Mouse (Mus musculus) heart, adult 11 months (tissue): ENCODE results near the gene Espn.

Source experiments
- DNase-seq: peaks from one replicate; pipeline ENCODE4 v3.0.0; 2022

Espn gene

GRCm38 (mm10) chr4:152096927-152097326 is 55.2 kb downstream of the Espn start:
- DNase-seq = peak; percentile 97

GRCm38 (mm10) chr4:152095937-152096910 is 55.9 kb downstream of the Espn start:
- DNase-seq = peak; percentile 99

GRCm38 (mm10) chr4:152094233-152094632 is 57.9 kb downstream of the Espn start:
- peak; percentile 91 for DNase-seq

GRCm38 (mm10) chr4:152092751-152093293 is 59.3 kb downstream of the Espn start:
- DNase-seq = peak; percentile 93

- DNase-seq = peak; percentile 94
These were observed 62.0 kb downstream of the Espn start for GRCm38 (mm10) chr4:152090191-152090590.

- DNase-seq = peak; percentile 91
These were observed 63.5 kb downstream of the Espn start for GRCm38 (mm10) chr4:152088556-152089120.

- peak; percentile 89 for DNase-seq
These were observed 64.0 kb downstream of the Espn start for GRCm38 (mm10) chr4:152088133-152088532.

GRCm38 (mm10) chr4:152087211-152088081 is 64.7 kb downstream of the Espn start:
- peak; percentile 94 for DNase-seq

- DNase-seq = peak; percentile 97
These were observed 65.5 kb downstream of the Espn start for GRCm38 (mm10) chr4:152086505-152087210.

GRCm38 (mm10) chr4:152084616-152085015 is 67.6 kb downstream of the Espn start:
- DNase-seq = no peak

GRCm38 (mm10) chr4:152083611-152084220 is 68.5 kb downstream of the Espn start:
- peak; percentile 95 for DNase-seq

- DNase-seq = peak; percentile 97
These were observed 72.2 kb downstream of the Espn start for GRCm38 (mm10) chr4:152079931-152080330.

GRCm38 (mm10) chr4:152079261-152079660 is 72.9 kb downstream of the Espn start:
- DNase-seq = peak; percentile 44

GRCm38 (mm10) chr4:152078105-152078530 is 74.1 kb downstream of the Espn start:
- DNase-seq = peak; percentile 99

- peak; percentile 92 for DNase-seq
These were observed 75.0 kb downstream of the Espn start for GRCm38 (mm10) chr4:152077191-152077590.

GRCm38 (mm10) chr4:152074548-152074947 is 77.6 kb downstream of the Espn start:
- DNase-seq = peak; percentile 80

GRCm38 (mm10) chr4:152073715-152074114 is 78.5 kb downstream of the Espn start:
- DNase-seq = peak; percentile 90

- no peak for DNase-seq
These were observed 79.5 kb downstream of the Espn start for GRCm38 (mm10) chr4:152072655-152073054.

- DNase-seq = peak; percentile 99
These were observed 80.0 kb downstream of the Espn start, which contains the start of gene Plekhg5 for GRCm38 (mm10) chr4:152072121-152072601. Gene Plekhg5, plus strand, starts transcription at chr4:152072498.

- peak; percentile 93 for DNase-seq
These were observed 81.4 kb downstream of the Espn start for GRCm38 (mm10) chr4:152070494-152071396.
